Mouse (Mus musculus) liver, embryonic 14.5 days (tissue): ENCODE measurements at regions not wholly inside any gene's neighbourhood (a gene's known extent, or its start where the extent isn't known, plus 50 kb on each side); places are given as distances from the start of the nearest gene placed in this dataset.

Experiments
- ATAC-seq: fragments of 200-750 bp; cut with Nextera tagmentation; 2 replicates; pipeline ENCODE4 v1.8.0; 2017; ENCODE audit warnings: moderate number of reproducible peaks, mild to moderate bottlenecking, moderate library complexity; ENCODE audit not compliant: insufficient read depth
- DNase-seq, 3 experiments: peaks; one replicate each; pipeline ENCODE4 v3.0.0-alpha.2; 2012 to 2013; ENCODE audit warnings: low read depth in 3 of 3, low spot score in 3 of 3
- H3K27ac ChIP-seq: fragments of 300-500 bp; sonication (generic); 2 replicates; pipeline ENCODE4 v1.5.1; 2014; ENCODE audit warnings: moderate library complexity, mild to moderate bottlenecking, control low read depth, inconsistent platforms
- H3K27me3 ChIP-seq: fragments of 300-500 bp; sonication (generic); 2 replicates; pipeline ENCODE4 v1.6.1; 2014; ENCODE audit warnings: mild to moderate bottlenecking, low read length, moderate library complexity; ENCODE audit not compliant: control insufficient read depth, insufficient read depth
- H3K36me3 ChIP-seq: fragments of 300-500 bp; sonication (generic); replicated peaks from 2 replicates; pipeline ENCODE4 v1.6.1; 2014; ENCODE audit warnings: low read depth; ENCODE audit not compliant: control insufficient read depth, insufficient read depth
- H3K4me1 ChIP-seq, 2 experiments: fragments of 200-500 bp in 1 of 2; fragments of 300-500 bp in 1 of 2; sonication (generic) in 1 of 2; replicated peaks; 2 replicates each; pipeline ENCODE4 v1.6.1; 2012 to 2014; ENCODE audit warnings: antibody characterized with exemption in 1 of 2, inconsistent platforms in 1 of 2, low read length in 1 of 2; ENCODE audit not compliant: control insufficient read depth in 2 of 2, insufficient read depth in 2 of 2
- H3K4me2 ChIP-seq: fragments of 300-500 bp; sonication (generic); 2 replicates; pipeline ENCODE4 v1.6.1; 2014; ENCODE audit warnings: low read depth, mild to moderate bottlenecking, control low read depth, moderate library complexity
- H3K4me3 ChIP-seq, 2 experiments: fragments of 200-500 bp in 1 of 2; fragments of 300-500 bp in 1 of 2; sonication (generic) in 1 of 2; 2 replicates each; pipeline ENCODE4 v1.5.1; 2012 to 2014; ENCODE audit warnings: low read depth in 2 of 2, low read length in 2 of 2, mild to moderate bottlenecking in 2 of 2, control low read depth in 1 of 2, inconsistent platforms in 1 of 2, moderate library complexity in 1 of 2; ENCODE audit not compliant: insufficient read depth in 1 of 2
- H3K9ac ChIP-seq: fragments of 300-500 bp; sonication (generic); replicated peaks from 2 replicates; pipeline ENCODE4 v1.6.1; 2014; ENCODE audit warnings: mild to moderate bottlenecking, control low read depth, moderate library complexity
- H3K9me3 ChIP-seq: fragments of 300-500 bp; sonication (generic); 2 replicates; pipeline ENCODE4 v1.6.1; 2016; ENCODE audit warnings: low read length, mixed read lengths; ENCODE audit not compliant: control insufficient read depth
- CTCF ChIP-seq: IDR thresholded peaks from 2 replicates; pipeline ENCODE4 v1.5.1; 2016; ENCODE audit warnings: antibody characterized with exemption, low read depth, control low read depth
- EP300 ChIP-seq: IDR thresholded peaks from 2 replicates; pipeline ENCODE4 v1.6.1; 2016; ENCODE audit warnings: antibody characterized with exemption, low read depth
- WGBS: fragments of 180-500 bp; shearing (Covaris S2); extraction: QIAGEN DNeasy Blood & Tissue Kit; methylation state at CpG from one replicate; pipeline ENCODE4 v1.1.7; 2014; ENCODE audit not compliant: insufficient replicate concordance; 5-methylcytosine and 5-hydroxymethylcytosine counted together

- DNase-seq = no peak
- no peak for ATAC-seq
- H3K36me3 ChIP-seq = no peaks in the 10 kb centered on the region
- H3K4me1 ChIP-seq = 0 out of 4 replicates have a peak, but pooled peaks cover 0 to 2% of the 10 kb centered on the region in 2 experiments
- WGBS = 27% methylated on average over 8 of the region's 8 CpGs
- H3K9me3 ChIP-seq = no peaks in the 10 kb centered on the region
- H3K4me3 ChIP-seq = no peak overlapping the region
- no peak overlapping the region for H3K27ac ChIP-seq
- no peak overlapping the region for H3K4me2 ChIP-seq
- H3K9ac ChIP-seq = no peak overlapping the region
- TF ChIP-seq CTCF = no peak
- TF ChIP-seq EP300 = no peak
- no peaks in the 10 kb centered on the region for H3K27me3 ChIP-seq
Observed at GRCm38 (mm10) chr9:117896517-117896916, 143.8 kb upstream of the Azi2 start.

- Histone ChIP-seq H3K27ac (no peak overlapping the region), H3K4me1 (0 out of 4 replicates have a peak, but pooled peaks cover 0 to 2% of the 10 kb centered on the region in 2 experiments), H3K4me2 (no peak overlapping the region), H3K36me3 (no peaks in the 10 kb centered on the region), H3K9me3 (no peaks in the 10 kb centered on the region), H3K9ac (no peak overlapping the region), H3K27me3 (no peaks in the 10 kb centered on the region), H3K4me3 (no peak overlapping the region)
- TF ChIP-seq CTCF (no peak), EP300 (no peak)
- DNase-seq = no peak
- WGBS = 25% methylated on average over 6 of the region's 6 CpGs
- ATAC-seq = no peak
Observed at GRCm38 (mm10) chr9:117892601-117893000, 147.7 kb upstream of the Azi2 start.

- no peak for TF ChIP-seq CTCF
- TF ChIP-seq EP300 = no peak
- no peaks in the 10 kb centered on the region for H3K9me3 ChIP-seq
- H3K27ac ChIP-seq = no peak overlapping the region
- no peak overlapping the region for H3K4me2 ChIP-seq
- peaks cover 20% of the 10 kb centered on the region for H3K27me3 ChIP-seq
- ATAC-seq (no peak), DNase-seq (no peak)
- no peak overlapping the region for H3K4me3 ChIP-seq
- 24% methylated on average over 8 of the region's 8 CpGs for WGBS
- no peaks in the 10 kb centered on the region for H3K36me3 ChIP-seq
- H3K4me1 ChIP-seq = no peaks in the 10 kb centered on the region
- no peak overlapping the region for H3K9ac ChIP-seq
Observed at GRCm38 (mm10) chr9:117873172-117873571, 167.1 kb upstream of the Azi2 start.

- Histone ChIP-seq H3K4me1 (no peaks in the 10 kb centered on the region), H3K36me3 (no peaks in the 10 kb centered on the region), H3K9ac (no peak overlapping the region), H3K4me3 (no peak overlapping the region), H3K9me3 (no peaks in the 10 kb centered on the region), H3K4me2 (peak overlapping the region; percentile 16; the same call in 1 of the 2 replicates), H3K27me3 (peaks cover 20% of the 10 kb centered on the region), H3K27ac (no peak overlapping the region)
- no peak for TF ChIP-seq CTCF
- TF ChIP-seq EP300 = no peak
- DNase-seq (no peak), ATAC-seq (no peak)
- WGBS = 2% methylated on average over 63 of the region's 70 CpGs
Observed at GRCm38 (mm10) chr9:117872387-117873081, 167.8 kb upstream of the Azi2 start.

- H3K9ac ChIP-seq = no peak overlapping the region
- no peaks in the 10 kb centered on the region for H3K9me3 ChIP-seq
- H3K27me3 ChIP-seq = peaks cover 20% of the 10 kb centered on the region
- DNase-seq (no peak), ATAC-seq (no peak)
- WGBS = 2% methylated on average over 15 of the region's 15 CpGs
- no peak overlapping the region for H3K4me3 ChIP-seq
- no peaks in the 10 kb centered on the region for H3K4me1 ChIP-seq
- no peaks in the 10 kb centered on the region for H3K36me3 ChIP-seq
- TF ChIP-seq CTCF (no peak), EP300 (no peak)
- H3K4me2 ChIP-seq = no peak overlapping the region
- H3K27ac ChIP-seq = no peak overlapping the region
Observed at GRCm38 (mm10) chr9:117872021-117872386, 168.3 kb upstream of the Azi2 start.
